Mouse (Mus musculus) hindbrain, embryonic 11.5 days (tissue): ENCODE data around the gene Rxrb. TPM values are rescaled to one million over a fixed set of nuclear protein-coding genes. Genes with fewer than 3 reads are reported as not detected.
"Not testable (repeated sequence)": the region's sequence is repeated elsewhere in the genome, so short reads cannot be mapped to it uniquely, and the experiment has no call there.

ENCODE experiments used
- ATAC-seq: fragments of 200-750 bp; cut with Nextera tagmentation; 2 replicates; pipeline ENCODE4 v1.8.0; 2017; ENCODE audit warnings: mild to moderate bottlenecking, moderate TSS enrichment, moderate library complexity; ENCODE audit not compliant: low FRiP score
- DNase-seq: peaks from one replicate; pipeline ENCODE4 v3.0.0-alpha.2; 2015; ENCODE audit warnings: low spot score
- H3K27ac ChIP-seq: fragments of 300-500 bp; sonication (generic); 2 replicates; pipeline ENCODE4 v1.5.1; 2014; ENCODE audit warnings: mild to moderate bottlenecking, low read depth, low read length
- H3K27me3 ChIP-seq: fragments of 300-500 bp; sonication (generic); 2 replicates; pipeline ENCODE4 v1.6.1; 2014; ENCODE audit warnings: mild to moderate bottlenecking, low read length, moderate library complexity, mixed read lengths; ENCODE audit not compliant: control insufficient read depth, insufficient read depth
- H3K36me3 ChIP-seq: fragments of 300-500 bp; sonication (generic); 2 replicates; pipeline ENCODE4 v1.6.1; 2014; ENCODE audit warnings: mild to moderate bottlenecking, low read length, moderate library complexity, mixed read lengths; ENCODE audit not compliant: control insufficient read depth, insufficient read depth
- H3K4me1 ChIP-seq: fragments of 300-500 bp; sonication (generic); replicated peaks from 2 replicates; pipeline ENCODE4 v1.6.1; 2014; ENCODE audit warnings: low read length, mixed read lengths; ENCODE audit not compliant: control insufficient read depth, insufficient read depth
- H3K4me2 ChIP-seq: fragments of 300-500 bp; sonication (generic); replicated peaks from 2 replicates; pipeline ENCODE4 v1.6.1; 2014; ENCODE audit warnings: mild to moderate bottlenecking, low read depth, low read length
- H3K4me3 ChIP-seq: fragments of 300-500 bp; sonication (generic); 2 replicates; pipeline ENCODE4 v1.5.1; 2014; ENCODE audit warnings: low read depth, low read length
- H3K9ac ChIP-seq: fragments of 300-500 bp; sonication (generic); 2 replicates; pipeline ENCODE4 v1.6.1; 2014; ENCODE audit warnings: low read depth, low read length
- H3K9me3 ChIP-seq: fragments of 300-500 bp; sonication (generic); 2 replicates; pipeline ENCODE4 v1.6.1; 2016; ENCODE audit warnings: low read length; ENCODE audit not compliant: control insufficient read depth
- WGBS: fragments of 180-500 bp; shearing (Covaris S2); extraction: QIAGEN DNeasy Blood & Tissue Kit; methylation state at CpG from one replicate; pipeline ENCODE4 v1.1.7; 2014; 5-methylcytosine and 5-hydroxymethylcytosine counted together
- polyA plus RNA-seq: library from polyadenylated mRNA; unstranded; fragments of >200 nt; fragmentation: Nextera tagmentation; extraction: Ambion mirVana; gene quantifications from 2 replicates; pipeline ENCODE4 v1.2.1, GENCODE M21; 2014

Rxrb gene
- 16.3 and 16.8 TPM in 2 replicates for polyA plus RNA-seq

DNA sequence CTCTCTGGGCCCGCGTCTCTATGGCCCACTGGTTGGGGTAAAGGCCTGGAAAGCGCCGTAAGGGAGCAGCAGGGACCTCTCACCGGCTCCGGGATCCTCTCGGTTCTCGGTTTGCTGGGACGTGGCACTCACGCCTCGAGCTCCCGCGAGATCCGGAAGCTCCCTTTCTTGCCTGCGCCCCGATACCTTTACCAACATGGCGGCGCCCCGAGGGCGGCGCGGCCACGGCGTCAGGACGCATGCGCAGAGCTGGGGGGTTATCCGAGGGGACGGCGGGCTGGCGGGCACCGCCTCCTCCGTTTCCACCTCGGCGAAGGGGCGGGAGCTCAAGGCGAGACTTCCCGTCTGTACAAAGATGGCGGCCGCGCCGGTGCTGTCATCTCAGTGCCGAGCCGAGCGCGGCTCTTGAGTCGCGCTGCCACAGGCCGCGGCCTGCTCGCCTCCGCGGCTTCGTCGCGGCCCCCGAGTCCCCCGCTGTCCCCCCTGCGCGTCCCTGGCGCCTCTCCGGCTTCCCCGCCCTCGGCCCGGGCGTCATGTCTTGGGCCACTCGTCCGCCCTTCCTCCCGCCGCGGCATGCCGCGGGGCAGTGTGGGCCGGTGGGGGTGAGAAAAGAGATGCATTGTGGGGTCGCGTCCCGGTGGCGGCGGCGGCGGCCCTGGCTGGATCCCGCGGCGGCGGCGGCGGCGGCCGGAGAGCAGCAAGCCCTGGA is at the start of gene Rxrb, which contains the start of gene Slc39a7:
Gene Rxrb, plus strand, starts transcription at position 348 of the 709 bp plus-strand sequence.
Gene Slc39a7, minus strand, starts transcription at position 218 of the 709 bp plus-strand sequence.
- H3K4me1 ChIP-seq: peaks cover 22% of the 10 kb centered on the region
- H3K4me2 ChIP-seq: peak within 1 kb of the TSS; percentile 98
- under 1% methylated on average over 63 of the region's 88 CpGs for WGBS
- peak within 1 kb of the TSS; percentile 97 for H3K27ac ChIP-seq
- ATAC-seq (peak; percentile 74), DNase-seq (peak; percentile 99)
- H3K4me3 ChIP-seq: peak within 1 kb of the TSS; percentile 92
- no peaks in the 10 kb centered on the region for H3K27me3 ChIP-seq
- H3K9ac ChIP-seq: peak within 1 kb of the TSS; percentile 96
- H3K9me3 ChIP-seq: no peaks in the 10 kb centered on the region
- peaks cover 5% of the 10 kb centered on the region; the same call in 1 of the 2 replicates for H3K36me3 ChIP-seq

DNA sequence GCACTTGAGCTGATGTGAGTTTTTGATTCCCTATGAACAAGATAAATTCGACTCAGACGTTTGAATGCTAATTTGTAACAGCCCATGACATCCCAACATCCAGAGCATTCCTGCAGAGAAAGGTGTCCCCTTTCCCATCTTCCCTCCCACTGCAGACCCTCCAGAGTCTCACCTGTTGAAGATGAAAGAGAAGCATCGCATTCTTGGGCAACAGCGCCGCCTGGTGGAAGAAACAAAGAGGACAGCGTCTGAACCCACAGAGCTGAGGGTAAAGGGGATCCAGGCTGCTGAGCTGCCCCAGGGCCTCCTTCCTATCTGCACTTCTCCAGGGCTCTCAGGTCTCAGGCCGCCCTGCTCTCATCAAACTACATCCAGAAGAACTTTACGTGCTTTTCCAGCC is 49.5 kb upstream of the Rxrb start:
- DNase-seq: peak; percentile 80
- H3K27ac ChIP-seq, H3K9ac ChIP-seq, H3K9me3 ChIP-seq, H3K36me3 ChIP-seq, H3K4me2 ChIP-seq, ATAC-seq, H3K4me1 ChIP-seq, H3K4me3 ChIP-seq: not testable (repeated sequence)
- WGBS: 11% methylated on average over 8 of the region's 8 CpGs
- H3K27me3 ChIP-seq: peaks cover 25% of the 10 kb centered on the region

DNA sequence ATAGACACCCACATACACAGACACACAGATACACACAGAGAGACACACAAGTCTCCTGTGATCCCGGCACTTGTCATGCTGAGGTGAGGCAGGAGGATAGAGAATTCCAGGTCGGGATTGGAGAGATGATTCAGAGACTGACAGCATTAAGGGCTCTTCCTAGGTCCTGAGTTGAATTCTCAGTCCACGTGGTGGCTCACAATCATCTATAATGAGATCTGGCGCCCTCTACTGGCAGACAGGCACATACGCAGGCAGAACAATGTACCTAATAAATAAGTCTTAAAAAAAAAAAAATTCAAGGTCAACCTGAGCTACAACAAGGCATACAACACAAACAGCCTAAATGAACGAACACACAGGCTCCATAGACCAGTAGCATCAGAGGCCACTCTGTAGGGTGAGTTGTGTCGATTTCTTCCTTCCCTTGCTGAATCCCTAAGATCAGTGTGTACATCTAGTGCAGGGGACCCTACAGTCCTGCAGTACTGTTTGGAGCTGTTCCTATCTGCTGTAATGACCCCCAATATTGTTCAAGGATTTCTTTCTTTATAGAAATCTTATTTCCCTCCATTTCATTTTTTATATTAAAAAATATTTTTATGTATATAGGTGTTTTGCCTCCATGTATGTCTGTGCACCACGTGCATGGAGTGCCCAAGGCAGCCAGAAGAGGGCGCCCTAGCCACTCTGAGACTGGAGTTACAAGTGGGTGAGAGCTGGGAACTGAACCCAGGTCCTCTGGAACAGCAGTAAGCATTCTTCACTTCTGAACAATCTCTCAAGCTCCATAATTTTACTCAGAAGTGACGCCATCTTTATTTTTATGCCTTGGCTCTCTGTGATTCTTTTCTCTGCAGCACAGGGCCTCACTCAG is 39.6 kb upstream of the Rxrb start:
- Histone ChIP-seq H3K27me3 (no peaks in the 10 kb centered on the region), H3K27ac (no peak overlapping the region), H3K4me3 (no peak overlapping the region), H3K4me1 (no peaks in the 10 kb centered on the region), H3K36me3 (no peaks in the 10 kb centered on the region), H3K4me2 (no peak overlapping the region), H3K9me3 (no peaks in the 10 kb centered on the region), H3K9ac (no peak overlapping the region)
- 33% methylated on average over 10 of the region's 10 CpGs for WGBS
- DNase-seq: peak; percentile 83
- ATAC-seq: no peak

DNA sequence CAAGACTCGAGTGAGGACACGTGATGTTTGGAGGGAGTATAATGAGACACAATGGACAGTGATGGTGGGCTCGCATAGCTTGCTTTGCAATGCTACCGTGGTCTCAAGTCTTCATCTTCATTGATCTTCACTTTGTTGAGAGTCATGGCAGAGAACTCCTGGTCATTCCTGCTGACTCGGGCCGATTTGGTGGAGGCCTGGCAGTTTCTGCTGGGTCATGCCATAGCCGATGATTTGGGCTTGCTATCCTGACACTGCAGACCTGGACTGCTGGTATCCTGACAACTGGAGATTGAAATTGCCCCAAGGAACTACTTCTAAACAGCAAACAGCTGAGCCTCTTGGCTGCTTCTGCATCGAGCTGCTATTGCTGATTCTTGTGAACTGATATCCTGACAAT is 36.7 kb upstream of the Rxrb start:
- no peak overlapping the region for H3K9ac ChIP-seq
- H3K9me3 ChIP-seq: no peaks in the 10 kb centered on the region
- no peak overlapping the region for H3K27ac ChIP-seq
- 93% methylated on average over 8 of the region's 8 CpGs for WGBS
- DNase-seq (no peak), ATAC-seq (no peak)
- H3K36me3 ChIP-seq: no peaks in the 10 kb centered on the region
- H3K4me1 ChIP-seq: no peaks in the 10 kb centered on the region
- no peak overlapping the region for H3K4me3 ChIP-seq
- H3K27me3 ChIP-seq: peaks cover 10% of the 10 kb centered on the region
- no peak overlapping the region for H3K4me2 ChIP-seq

DNA sequence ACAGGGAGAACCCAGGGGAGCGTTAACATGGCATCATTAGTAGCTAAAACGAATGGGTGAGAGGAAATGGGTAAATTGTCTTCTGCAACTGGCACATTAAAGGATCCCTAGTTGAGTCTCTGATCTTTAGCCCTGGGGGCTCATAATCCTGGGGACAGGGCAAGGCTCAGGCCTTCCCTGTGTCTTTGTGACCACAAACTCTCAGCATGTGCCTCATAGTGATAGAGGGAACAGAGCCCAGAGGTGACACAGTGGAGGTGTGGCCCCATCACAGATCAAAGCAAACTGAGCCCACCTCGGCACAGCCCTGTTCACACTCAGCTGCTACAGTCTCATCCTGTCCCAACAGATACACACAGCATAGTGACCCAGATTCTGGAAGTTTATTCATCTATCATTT is 36.0 kb upstream of the Rxrb start:
- H3K4me1 ChIP-seq: no peaks in the 10 kb centered on the region
- H3K27ac ChIP-seq: no peak overlapping the region
- no peak overlapping the region for H3K4me2 ChIP-seq
- no peaks in the 10 kb centered on the region for H3K36me3 ChIP-seq
- ATAC-seq (no peak), DNase-seq (no peak)
- no peak overlapping the region for H3K9ac ChIP-seq
- WGBS: 70% methylated on average over 3 of the region's 3 CpGs
- no peak overlapping the region for H3K4me3 ChIP-seq
- peaks cover 17% of the 10 kb centered on the region for H3K27me3 ChIP-seq
- no peaks in the 10 kb centered on the region for H3K9me3 ChIP-seq

DNA sequence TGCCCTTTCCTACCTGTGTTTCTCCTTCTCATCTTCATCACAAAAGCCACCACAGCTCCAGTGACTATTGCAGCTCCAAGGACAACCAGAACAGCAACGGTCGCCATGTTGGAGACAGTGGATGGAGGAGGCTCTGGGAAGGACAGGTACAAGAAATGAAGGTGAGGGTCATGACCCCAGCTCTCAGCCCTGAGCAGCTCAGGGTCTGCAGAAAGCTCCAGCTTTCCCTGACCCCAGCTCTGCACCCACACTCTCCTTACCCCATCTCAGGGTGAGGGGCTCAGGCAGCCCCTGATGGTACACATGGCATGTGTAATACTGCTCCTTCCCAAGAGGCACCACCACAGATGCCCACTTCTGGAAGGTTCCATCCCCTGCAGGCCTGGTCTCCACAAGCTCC is 34.6 kb upstream of the Rxrb start:
- 93% methylated on average over 2 of the region's 2 CpGs for WGBS
- not testable (repeated sequence) for ATAC-seq, H3K36me3 ChIP-seq, H3K27ac ChIP-seq, H3K9me3 ChIP-seq, DNase-seq, H3K4me2 ChIP-seq, H3K4me1 ChIP-seq, H3K9ac ChIP-seq, H3K4me3 ChIP-seq
- H3K27me3 ChIP-seq: peaks cover 18% of the 10 kb centered on the region

DNA sequence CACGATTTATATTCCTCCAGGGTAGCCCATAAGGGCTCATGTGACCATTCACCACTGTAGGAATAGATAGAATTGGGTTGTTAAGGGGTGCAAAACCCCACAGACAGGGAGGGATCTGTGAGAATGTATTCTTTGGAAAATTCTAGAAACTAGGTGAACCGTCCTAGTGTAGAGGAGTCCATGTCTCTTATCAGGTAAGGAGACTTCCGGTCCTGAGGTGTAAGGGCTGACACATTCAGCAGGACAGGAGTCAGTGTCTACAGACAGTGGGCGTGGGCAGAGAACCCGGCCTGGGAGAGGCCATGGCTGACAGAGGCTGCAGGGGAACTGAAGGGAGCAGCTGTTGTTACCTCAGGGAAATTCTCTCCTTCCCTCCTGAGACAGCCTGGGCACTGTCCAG is 32.9 kb upstream of the Rxrb start:
- not testable (repeated sequence) for H3K27ac ChIP-seq, H3K4me3 ChIP-seq, ATAC-seq, DNase-seq, H3K9me3 ChIP-seq, H3K4me2 ChIP-seq, H3K36me3 ChIP-seq, H3K4me1 ChIP-seq, H3K9ac ChIP-seq
- peaks cover 18% of the 10 kb centered on the region for H3K27me3 ChIP-seq
- WGBS: 62% methylated on average over 5 of the region's 5 CpGs

DNA sequence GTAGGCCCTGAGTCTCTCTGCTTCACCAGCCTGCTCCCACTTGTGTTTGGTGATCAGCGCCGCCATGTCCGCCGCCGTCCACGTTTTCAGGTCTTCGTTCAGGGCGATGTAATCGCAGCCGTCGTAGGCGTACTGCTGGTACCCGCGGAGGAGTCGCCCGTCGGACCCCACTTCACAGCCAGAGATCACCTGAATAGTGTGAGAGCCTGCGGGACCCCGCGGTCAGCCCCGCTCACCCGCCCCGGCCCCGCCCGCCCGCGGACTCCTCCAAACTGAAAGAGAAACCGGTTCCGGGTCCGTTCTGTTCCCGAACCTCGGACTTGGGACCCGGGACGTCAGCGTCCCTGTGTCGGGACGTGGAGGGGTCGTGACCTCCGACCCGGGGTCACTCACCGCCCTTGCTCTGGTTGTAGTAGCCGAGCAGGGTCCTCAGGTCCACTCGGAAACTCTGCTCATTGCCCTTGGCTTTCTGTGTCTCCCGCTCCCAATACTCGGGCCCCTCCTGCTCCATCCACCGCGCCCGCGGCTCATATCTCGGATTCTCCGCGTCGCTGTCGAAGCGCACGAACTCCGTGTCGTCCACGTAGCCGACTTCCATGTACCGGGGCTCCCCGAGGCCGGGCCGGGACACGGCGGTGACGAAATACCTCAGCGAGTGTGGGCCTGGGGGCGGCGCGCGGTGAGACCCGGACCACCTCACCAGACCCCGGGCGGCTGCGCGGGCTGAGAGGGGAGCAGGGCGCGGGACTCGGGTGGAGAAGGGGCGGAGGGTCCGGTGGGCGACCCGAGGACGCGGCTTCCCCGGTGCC is 32.1 kb upstream of the Rxrb start:
- Histone ChIP-seq H3K9ac (peak overlapping the region; percentile 51; the same call in 1 of the 2 replicates), H3K27me3 (peaks cover 18% of the 10 kb centered on the region), H3K4me1 (no peaks in the 10 kb centered on the region), H3K4me2 (peak overlapping the region; percentile 99), H3K27ac (no peak overlapping the region), H3K4me3 (peak overlapping the region; percentile 58), H3K36me3 (no peaks in the 10 kb centered on the region), H3K9me3 (no peaks in the 10 kb centered on the region)
- 2% methylated on average over 78 of the region's 87 CpGs for WGBS
- ATAC-seq: peak; percentile 51
- DNase-seq: peak; percentile 46
